Mouse (Mus musculus): ENCODE data around the gene Tmem107. TPM values are rescaled to one million over a fixed set of nuclear protein-coding genes. Genes with fewer than 3 reads are reported as not detected.

Gene Tmem107
- 1 to 10 TPM in 1 of 2 experiments, under 1 TPM in 1; 0.82 to 2.4 TPM for total RNA-seq (2023)

GRCm38 (mm10) chr11:69070590-69071222 is at the start of gene Tmem107:
Gene Tmem107, plus strand, starts transcription at chr11:69070806.

GRCm38 (mm10) chr11:69045531-69046394 is 24.8 kb upstream of the Tmem107 start, which contains the start of gene Aurkb:
Gene Aurkb, plus strand, starts transcription at chr11:69045647.

GRCm38 (mm10) chr11:69059357-69059974 is 11.1 kb upstream of the Tmem107 start, which contains the start of gene Borcs6:
Gene Borcs6, plus strand, starts transcription at chr11:69059717.

GRCm38 (mm10) chr11:69088103-69088855 is 17.7 kb downstream of the Tmem107 start, which contains the start of gene Vamp2:
Gene Vamp2, plus strand, starts transcription at chr11:69088490.

GRCm38 (mm10) chr11:69094697-69095429 is 24.3 kb downstream of the Tmem107 start, which contains the start of gene Per1:
Gene Per1, plus strand, starts transcription at chr11:69095217.

GRCm38 (mm10) chr11:69120221-69121000 is 49.8 kb downstream of the Tmem107 start, which contains the start of gene Hes7:
Gene Hes7, plus strand, starts transcription at chr11:69120404.

GRCm38 (mm10) chr11:69122336-69122951 is 51.8 kb downstream of the Tmem107 start, which contains the start of gene 9130213A22Rik:
Gene 9130213A22Rik, minus strand, starts transcription at chr11:69122589.

Other genes starting within 250 kb of the Tmem107 start
- 10 to 100 TPM; 61.2 to 70.3 TPM for gene Ndel1, start 198.9 kb upstream of the Tmem107 start, total RNA-seq (2023)
- not detected for gene Rnf222, start 182.3 kb upstream of the Tmem107 start, total RNA-seq (2023)
- gene Rpl26, start 169.2 kb upstream of the Tmem107 start, total RNA-seq (2023), result 1,000 to 10,000 TPM; 3,013 to 3,032 TPM
- not detected for gene Odf4, start 143.7 kb upstream of the Tmem107 start, total RNA-seq (2023)
- not detected for gene Arhgef15, start 113.3 kb upstream of the Tmem107 start, total RNA-seq (2023)
- gene Slc25a35, start 102.7 kb upstream of the Tmem107 start, total RNA-seq (2023), result 1 to 10 TPM; 3.4 to 5.1 TPM
- 10 to 100 TPM; 12.2 to 17.5 TPM for gene Rangrf, start 95.6 kb upstream of the Tmem107 start, total RNA-seq (2023)
- 10 to 100 TPM; 22.5 to 32.2 TPM for gene Pfas, start 62.3 kb upstream of the Tmem107 start, total RNA-seq (2023)
- gene Ctc1, start 54.9 kb upstream of the Tmem107 start, total RNA-seq (2023), result 10 to 100 TPM; 22.0 to 24.7 TPM
- 1 to 10 TPM; 1.8 to 6.1 TPM for gene Aurkb, start 25.2 kb upstream of the Tmem107 start, total RNA-seq (2023)
- 10 to 100 TPM in 1 of 2 experiments, 1 to 10 TPM in 1; 9.0 to 12.8 TPM for gene Borcs6, start 11.1 kb upstream of the Tmem107 start, total RNA-seq (2023)
- 100 to 1,000 TPM; 396 to 405 TPM for gene Vamp2, start 17.7 kb downstream of the Tmem107 start, total RNA-seq (2023)
- gene Per1, start 24.4 kb downstream of the Tmem107 start, total RNA-seq (2023), result 100 to 1,000 TPM; 279 to 361 TPM
- gene Hes7, start 49.6 kb downstream of the Tmem107 start, total RNA-seq (2023), result not detected
- not detected for gene 9130213A22Rik, start 51.8 kb downstream of the Tmem107 start, total RNA-seq (2023)
- under 1 TPM; 0.30 to 0.55 TPM for gene Aloxe3, start 55.1 kb downstream of the Tmem107 start, total RNA-seq (2023)
- gene Alox12b, start 86.2 kb downstream of the Tmem107 start, total RNA-seq (2023), result not detected
- 1 to 10 TPM; 1.2 to 1.6 TPM for gene Alox8, start 127.0 kb downstream of the Tmem107 start, total RNA-seq (2023)
- under 1 TPM; 0.06 to 0.12 TPM for gene Gucy2e, start 166.2 kb downstream of the Tmem107 start, total RNA-seq (2023)